Mouse (Mus musculus) embryonic facial prominence, embryonic 13.5 days (tissue): ENCODE results near the gene Anks1. TPM values are rescaled to one million over a fixed set of nuclear protein-coding genes. Genes with fewer than 3 reads are reported as not detected.

ENCODE experiments used
- ATAC-seq: fragments of 200-750 bp; cut with Nextera tagmentation; 2 replicates; pipeline ENCODE4 v1.8.0; 2017; ENCODE audit warnings: low read depth; ENCODE audit not compliant: insufficient number of reproducible peaks, insufficient read depth, low FRiP score, low TSS enrichment
- H3K27ac ChIP-seq: fragments of 300-500 bp; sonication (generic); 2 replicates; pipeline ENCODE4 v1.5.1; 2015; ENCODE audit warnings: moderate library complexity, mild to moderate bottlenecking, inconsistent platforms
- H3K27me3 ChIP-seq: fragments of 300-500 bp; sonication (generic); 2 replicates; pipeline ENCODE4 v1.6.1; 2015; ENCODE audit warnings: mild to moderate bottlenecking, inconsistent platforms
- H3K36me3 ChIP-seq: fragments of 300-500 bp; sonication (generic); 2 replicates; pipeline ENCODE4 v1.6.1; 2015; ENCODE audit warnings: mild to moderate bottlenecking, inconsistent platforms
- H3K4me1 ChIP-seq: fragments of 300-500 bp; sonication (generic); 2 replicates; pipeline ENCODE4 v1.6.1; 2015; ENCODE audit warnings: inconsistent platforms
- H3K4me2 ChIP-seq: fragments of 300-500 bp; sonication (generic); 2 replicates; pipeline ENCODE4 v1.6.1; 2015; ENCODE audit warnings: moderate library complexity, mild to moderate bottlenecking, inconsistent platforms
- H3K4me3 ChIP-seq: fragments of 300-500 bp; sonication (generic); 2 replicates; pipeline ENCODE4 v1.5.1; 2015; ENCODE audit warnings: mild to moderate bottlenecking, inconsistent platforms
- H3K9ac ChIP-seq: fragments of 300-500 bp; sonication (generic); 2 replicates; pipeline ENCODE4 v1.6.1; 2015; ENCODE audit warnings: mild to moderate bottlenecking, inconsistent platforms
- H3K9me3 ChIP-seq: fragments of 300-500 bp; sonication (generic); 2 replicates; pipeline ENCODE4 v1.6.1; 2016; ENCODE audit warnings: inconsistent platforms
- WGBS: fragments of 180-500 bp; shearing (Covaris S2); methylation state at CpG from one replicate; pipeline ENCODE4 v1.1.7; 2015; ENCODE audit warnings: mixed read lengths; 5-methylcytosine and 5-hydroxymethylcytosine counted together
- polyA plus RNA-seq: library from polyadenylated mRNA; unstranded; fragments of >200 nt; fragmentation: Nextera tagmentation; extraction: Ambion mirVana; gene quantifications from 2 replicates; pipeline ENCODE4 v1.2.1, GENCODE M21; 2015

The Anks1 gene
- polyA plus RNA-seq, 1 experiment from 2014 or later = 13.4 TPM

DNA sequence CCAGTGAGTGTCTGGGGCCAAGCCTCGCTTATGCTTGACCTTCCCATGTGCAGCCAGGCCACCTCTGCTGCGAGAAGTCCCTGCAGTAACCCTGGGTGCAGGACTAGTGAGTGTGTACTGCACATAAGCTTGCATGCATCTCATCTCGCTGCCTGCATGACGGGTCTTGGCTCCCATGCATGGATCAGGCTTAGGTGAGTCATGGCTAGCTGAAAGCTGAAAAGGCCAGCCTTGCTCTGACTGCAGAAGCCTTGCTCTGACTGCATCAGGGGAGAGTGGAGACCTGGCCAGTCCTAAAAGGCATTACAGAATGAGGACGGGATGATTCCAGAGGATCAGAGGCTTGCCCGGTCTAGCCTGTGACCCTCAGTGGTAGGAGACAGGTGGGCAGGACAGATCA lies 118.1 kb downstream of the Anks1 start:
- H3K36me3 ChIP-seq = no peaks in the 10 kb centered on the region
- no peak overlapping the region for H3K9ac ChIP-seq
- peak overlapping the region; percentile 74; the same call in 1 of the 2 replicates for H3K27ac ChIP-seq
- no peaks in the 10 kb centered on the region for H3K27me3 ChIP-seq
- H3K9me3 ChIP-seq = no peaks in the 10 kb centered on the region
- no peak for ATAC-seq
- H3K4me1 ChIP-seq = peaks cover 70% of the 10 kb centered on the region
- no peak overlapping the region for H3K4me2 ChIP-seq
- H3K4me3 ChIP-seq = no peak overlapping the region
- WGBS = 96% methylated on average over 6 of the region's 6 CpGs

- H3K27ac ChIP-seq = no peak overlapping the region
- H3K36me3 ChIP-seq = no peaks in the 10 kb centered on the region
- ATAC-seq = no peak
- no peaks in the 10 kb centered on the region for H3K27me3 ChIP-seq
- no peak overlapping the region for H3K4me2 ChIP-seq
- peaks cover 67% of the 10 kb centered on the region for H3K4me1 ChIP-seq
- no peak overlapping the region for H3K4me3 ChIP-seq
- no peaks in the 10 kb centered on the region for H3K9me3 ChIP-seq
- no peak overlapping the region for H3K9ac ChIP-seq
- WGBS = 66% methylated on average over 10 of the region's 10 CpGs
Observed at GRCm38 (mm10) chr17:28028236-28028635, 119.1 kb downstream of the Anks1 start.

GRCm38 (mm10) chr17:28029308-28029707 lies 120.2 kb downstream of the Anks1 start:
- Histone ChIP-seq H3K4me2 (no peak overlapping the region), H3K27ac (peak overlapping the region; percentile 49; the same call in 1 of the 2 replicates), H3K9ac (no peak overlapping the region), H3K9me3 (no peaks in the 10 kb centered on the region), H3K36me3 (no peaks in the 10 kb centered on the region), H3K27me3 (no peaks in the 10 kb centered on the region), H3K4me1 (peaks cover 58% of the 10 kb centered on the region), H3K4me3 (no peak overlapping the region)
- 60% methylated on average over 2 of the region's 2 CpGs for WGBS
- ATAC-seq = no peak

- ATAC-seq = no peak
- WGBS = 74% methylated on average over 10 of the region's 10 CpGs
- Histone ChIP-seq H3K4me2 (no peak overlapping the region), H3K4me1 (peaks cover 48% of the 10 kb centered on the region), H3K4me3 (no peak overlapping the region), H3K27ac (peak overlapping the region; percentile 7; the same call in 1 of the 2 replicates), H3K9me3 (no peaks in the 10 kb centered on the region), H3K27me3 (no peaks in the 10 kb centered on the region), H3K9ac (peak overlapping the region; percentile 17; the same call in 1 of the 2 replicates), H3K36me3 (no peaks in the 10 kb centered on the region)
Observed at GRCm38 (mm10) chr17:28030446-28030845, 121.3 kb downstream of the Anks1 start.

- no peak for ATAC-seq
- no peak overlapping the region for H3K27ac ChIP-seq
Observed at GRCm38 (mm10) chr17:28031281-28031941, 122.3 kb downstream of the Anks1 start.

GRCm38 (mm10) chr17:28032219-28032618 lies 123.1 kb downstream of the Anks1 start:
- H3K4me1 ChIP-seq = peaks cover 37% of the 10 kb centered on the region
- peaks cover 6% of the 10 kb centered on the region; the same call in 1 of the 2 replicates for H3K36me3 ChIP-seq
- no peak overlapping the region for H3K4me3 ChIP-seq
- no peak for ATAC-seq
- WGBS = 72% methylated on average over 10 of the region's 10 CpGs
- no peak overlapping the region for H3K4me2 ChIP-seq
- H3K27ac ChIP-seq = no peak overlapping the region
- peak overlapping the region; percentile 36; the same call in 1 of the 2 replicates for H3K9ac ChIP-seq
- no peaks in the 10 kb centered on the region for H3K9me3 ChIP-seq
- no peaks in the 10 kb centered on the region for H3K27me3 ChIP-seq

More at GRCm38 (mm10) chr17:28031281-28031941, 122.3 kb downstream of the Anks1 start:
- 78% methylated on average over 9 of the region's 9 CpGs for WGBS
- Histone ChIP-seq H3K4me1 (peaks cover 38% of the 10 kb centered on the region), H3K27me3 (no peaks in the 10 kb centered on the region), H3K9me3 (no peaks in the 10 kb centered on the region), H3K9ac (peak overlapping the region; percentile 36; the same call in 1 of the 2 replicates), H3K36me3 (peaks cover 6% of the 10 kb centered on the region; the same call in 1 of the 2 replicates), H3K4me2 (no peak overlapping the region), H3K4me3 (no peak overlapping the region)

DNA sequence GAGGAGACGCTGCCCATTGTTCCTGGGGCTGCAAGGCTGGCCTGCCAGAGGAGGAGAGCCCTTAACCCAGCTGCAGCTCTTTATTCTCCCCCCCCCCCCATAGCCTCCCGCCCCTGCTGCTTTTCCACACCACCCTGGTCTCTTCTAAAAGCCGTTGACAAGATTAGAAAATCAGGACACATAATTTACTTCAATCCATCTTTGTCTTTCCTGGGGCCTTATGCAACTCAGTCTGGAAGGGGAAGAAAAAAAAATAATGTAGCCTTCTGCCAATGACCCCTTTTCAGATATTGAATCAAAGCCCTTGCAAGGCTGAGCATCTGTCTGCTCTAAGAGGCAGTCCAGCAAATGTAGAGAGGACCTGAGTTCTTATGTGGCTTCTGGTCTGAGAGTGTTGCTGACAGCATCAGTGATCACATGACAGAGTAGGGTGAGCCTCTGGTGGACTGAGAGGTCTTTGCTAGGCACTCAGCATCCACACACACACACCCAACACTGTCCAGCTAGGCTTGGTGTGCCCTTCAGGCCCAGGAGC lies 124.0 kb downstream of the Anks1 start:
- Histone ChIP-seq H3K27ac (no peak overlapping the region), H3K36me3 (peaks cover 6% of the 10 kb centered on the region; the same call in 1 of the 2 replicates), H3K4me1 (peaks cover 40% of the 10 kb centered on the region), H3K4me3 (no peak overlapping the region), H3K27me3 (no peaks in the 10 kb centered on the region), H3K9ac (no peak overlapping the region), H3K4me2 (no peak overlapping the region), H3K9me3 (no peaks in the 10 kb centered on the region)
- WGBS = 50% methylated on average over 3 of the region's 3 CpGs
- ATAC-seq = no peak

DNA sequence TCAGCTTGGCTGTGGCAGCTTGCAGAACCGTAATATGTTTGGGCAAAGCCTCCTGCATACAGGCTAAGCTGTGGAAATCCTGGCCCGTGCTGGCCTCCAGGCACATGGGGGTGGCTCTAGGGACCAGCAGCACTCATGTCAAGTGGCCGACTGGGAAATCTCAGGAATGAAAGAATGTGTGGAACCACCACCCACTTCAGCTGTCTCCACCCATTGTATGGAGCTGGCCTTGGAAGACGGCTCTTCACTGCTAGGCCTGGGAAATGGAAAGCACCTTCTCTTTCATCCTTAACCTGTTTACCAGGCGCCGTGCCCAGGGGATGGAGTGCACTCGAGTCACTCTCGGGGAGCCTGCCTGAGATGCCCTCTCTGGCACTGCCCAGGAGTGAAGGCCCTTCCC lies 125.9 kb downstream of the Anks1 start:
- Histone ChIP-seq H3K4me2 (no peak overlapping the region), H3K9me3 (no peaks in the 10 kb centered on the region), H3K27me3 (no peaks in the 10 kb centered on the region), H3K9ac (no peak overlapping the region), H3K27ac (no peak overlapping the region), H3K4me3 (no peak overlapping the region), H3K36me3 (peaks cover 20% of the 10 kb centered on the region), H3K4me1 (peaks cover 28% of the 10 kb centered on the region)
- 78% methylated on average over 8 of the region's 8 CpGs for WGBS
- no peak for ATAC-seq

GRCm38 (mm10) chr17:28036813-28037756 lies 128.0 kb downstream of the Anks1 start:
- Histone ChIP-seq H3K9ac (peak overlapping the region; percentile 32; the same call in 1 of the 2 replicates), H3K9me3 (no peaks in the 10 kb centered on the region), H3K36me3 (peaks cover 35% of the 10 kb centered on the region), H3K27ac (no peak overlapping the region), H3K4me1 (peaks cover 26% of the 10 kb centered on the region), H3K4me3 (no peak overlapping the region), H3K27me3 (no peaks in the 10 kb centered on the region), H3K4me2 (no peak overlapping the region)
- no peak for ATAC-seq
- WGBS = 61% methylated on average over 14 of the region's 14 CpGs

GRCm38 (mm10) chr17:28040620-28041019 lies 131.5 kb downstream of the Anks1 start:
- Histone ChIP-seq H3K9me3 (no peaks in the 10 kb centered on the region), H3K4me1 (peaks cover 26% of the 10 kb centered on the region), H3K27me3 (no peaks in the 10 kb centered on the region), H3K9ac (peak overlapping the region; percentile 36; the same call in 1 of the 2 replicates), H3K4me3 (no peak overlapping the region), H3K4me2 (peak overlapping the region; percentile 11; the same call in 1 of the 2 replicates), H3K36me3 (peaks cover 57% of the 10 kb centered on the region), H3K27ac (peak overlapping the region; percentile 33; the same call in 1 of the 2 replicates)
- WGBS = 29% methylated on average over 16 of the region's 16 CpGs
- ATAC-seq = no peak

- H3K27ac ChIP-seq = no peak overlapping the region
- no peak overlapping the region for H3K4me2 ChIP-seq
- no peak for ATAC-seq
- H3K9ac ChIP-seq = 0 out of 2 replicates have a peak overlapping the region, but pooled peaks have one; percentile 36
- 86% methylated on average over 13 of the region's 13 CpGs for WGBS
- H3K27me3 ChIP-seq = no peaks in the 10 kb centered on the region
- no peak overlapping the region for H3K4me3 ChIP-seq
- H3K9me3 ChIP-seq = no peaks in the 10 kb centered on the region
- H3K36me3 ChIP-seq = peaks cover 57% of the 10 kb centered on the region
- peaks cover 26% of the 10 kb centered on the region for H3K4me1 ChIP-seq
Observed at GRCm38 (mm10) chr17:28041298-28041697, 132.2 kb downstream of the Anks1 start.
